Mouse (Mus musculus): ENCODE measurements around the gene Rere. TPM values are rescaled to one million over a fixed set of nuclear protein-coding genes. Genes with fewer than 3 reads are reported as not detected.

The Rere gene
- polyA plus RNA-seq, 2 experiments: 28.5 to 43.3 TPM

DNA sequence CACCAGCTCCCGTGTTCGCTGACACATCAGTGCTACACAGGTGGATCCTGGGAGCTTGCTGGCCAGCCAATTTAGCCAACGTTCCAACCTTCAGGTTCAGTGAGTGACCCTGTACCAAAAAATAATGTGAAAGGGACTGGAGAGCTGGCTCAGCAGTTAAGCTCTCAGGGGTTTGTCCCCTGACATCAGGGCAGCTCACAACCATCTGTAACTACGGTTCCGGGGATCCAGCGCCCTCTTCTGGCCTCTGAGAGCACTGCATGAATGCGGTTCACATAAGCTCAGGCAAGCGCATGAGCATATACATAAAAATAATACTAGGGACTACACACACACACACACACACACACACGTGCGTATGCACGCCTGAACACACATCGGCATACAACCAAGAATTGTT lies 381.7 kb downstream of the Rere start:
- no peaks in the 10 kb centered on the region for H3K9me3 ChIP-seq (ENCODE audit: control insufficient read depth, low read length)
- no peaks in the 10 kb centered on the region for H3K27me3 ChIP-seq (ENCODE audit: control insufficient read depth, insufficient read depth, low read length)
- DNase-seq (ENCODE audit: low spot score) (no peak), ATAC-seq (ENCODE audit: low FRiP score, low read depth) (no peak)
- H3K4me1 ChIP-seq (ENCODE audit: control insufficient read depth, insufficient read depth, low read length): peaks cover 12% of the 10 kb centered on the region; the same call in 1 of the 2 replicates
- TF ChIP-seq POLR2A (IDR thresholded peaks at IDR 0.05; ENCODE audit: borderline replicate concordance, extremely low read depth, insufficient read depth, insufficient read length): no peak
- H3K27ac ChIP-seq (replicated peaks; ENCODE audit: low read depth, low read length): no peak overlapping the region
- no peak overlapping the region for H3K9ac ChIP-seq (ENCODE audit: low read depth, low read length, severe bottlenecking)
- H3K36me3 ChIP-seq (ENCODE audit: control insufficient read depth, insufficient read depth, low read length): no peaks in the 10 kb centered on the region
- H3K4me3 ChIP-seq (replicated peaks; ENCODE audit: low read length): no peak overlapping the region
- H3K4me2 ChIP-seq (replicated peaks; ENCODE audit: low read depth, low read length, severe bottlenecking): no peak overlapping the region
- 65% methylated on average over 12 of the region's 12 CpGs for WGBS

DNA sequence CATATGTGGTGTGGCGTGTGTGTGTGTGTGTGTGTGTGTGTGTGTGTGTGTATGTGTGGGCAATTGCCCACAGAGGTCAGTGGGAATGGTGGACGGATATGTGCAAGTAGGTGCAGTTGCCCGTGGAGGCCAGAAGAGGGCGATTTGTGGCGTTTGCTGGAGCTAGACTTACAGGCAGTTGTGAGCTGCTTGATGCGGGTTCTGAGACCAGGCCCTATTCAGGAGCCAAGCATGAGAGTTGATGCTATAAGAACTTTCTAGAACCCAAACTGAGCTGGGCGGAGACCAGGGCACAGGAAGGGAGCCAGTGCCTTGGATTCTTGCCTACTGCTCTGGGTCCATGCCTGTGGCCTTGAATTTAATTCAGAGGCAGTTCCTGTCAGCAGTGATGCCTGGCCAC lies 383.3 kb downstream of the Rere start:
- Histone ChIP-seq H3K36me3 (ENCODE audit: control insufficient read depth, insufficient read depth, low read length) (no peaks in the 10 kb centered on the region), H3K9ac (ENCODE audit: low read depth, low read length, severe bottlenecking) (no peak overlapping the region), H3K27me3 (ENCODE audit: control insufficient read depth, insufficient read depth, low read length) (no peaks in the 10 kb centered on the region), H3K4me1 (ENCODE audit: control insufficient read depth, insufficient read depth, low read length) (peaks cover 12% of the 10 kb centered on the region; the same call in 1 of the 2 replicates), H3K9me3 (ENCODE audit: control insufficient read depth, low read length) (no peaks in the 10 kb centered on the region), H3K4me2 (replicated peaks; ENCODE audit: low read depth, low read length, severe bottlenecking) (no peak overlapping the region), H3K27ac (replicated peaks; ENCODE audit: low read depth, low read length) (no peak overlapping the region), H3K4me3 (replicated peaks; ENCODE audit: low read length) (no peak overlapping the region)
- DNase-seq (ENCODE audit: low spot score) (no peak), ATAC-seq (ENCODE audit: low FRiP score, low read depth) (no peak)
- 83% methylated on average over 7 of the region's 7 CpGs for WGBS
- no peak for TF ChIP-seq POLR2A (IDR thresholded peaks at IDR 0.05; ENCODE audit: borderline replicate concordance, extremely low read depth, insufficient read depth, insufficient read length)

DNA sequence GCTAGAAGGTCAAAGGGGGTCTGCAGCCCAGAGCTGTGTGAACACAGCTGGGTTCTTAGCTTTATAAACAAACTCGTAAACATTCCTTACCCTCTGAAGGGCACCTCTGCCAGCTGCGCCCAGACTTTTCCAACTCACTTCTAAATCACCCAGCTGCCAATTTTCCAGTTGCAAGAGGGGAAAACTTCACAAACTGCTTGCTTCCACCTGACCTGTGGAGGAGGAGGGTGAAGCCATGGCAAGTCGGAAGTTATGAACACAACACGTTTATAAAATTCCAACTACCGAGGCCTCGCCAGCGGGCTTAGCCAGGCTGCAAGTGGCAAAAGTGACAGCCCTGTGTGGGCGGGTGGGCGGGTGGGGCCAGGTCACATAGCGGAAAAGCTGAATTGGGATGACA lies 384.4 kb downstream of the Rere start:
- no peak overlapping the region for H3K4me2 ChIP-seq (replicated peaks; ENCODE audit: low read depth, low read length, severe bottlenecking)
- H3K4me1 ChIP-seq (ENCODE audit: control insufficient read depth, insufficient read depth, low read length): peaks cover 12% of the 10 kb centered on the region; the same call in 1 of the 2 replicates
- ATAC-seq (ENCODE audit: low FRiP score, low read depth) (no peak), DNase-seq (ENCODE audit: low spot score) (no peak)
- H3K27me3 ChIP-seq (ENCODE audit: control insufficient read depth, insufficient read depth, low read length): no peaks in the 10 kb centered on the region
- TF ChIP-seq POLR2A (IDR thresholded peaks at IDR 0.05; ENCODE audit: borderline replicate concordance, extremely low read depth, insufficient read depth, insufficient read length): no peak
- no peaks in the 10 kb centered on the region for H3K36me3 ChIP-seq (ENCODE audit: control insufficient read depth, insufficient read depth, low read length)
- no peak overlapping the region for H3K4me3 ChIP-seq (replicated peaks; ENCODE audit: low read length)
- H3K9ac ChIP-seq (ENCODE audit: low read depth, low read length, severe bottlenecking): no peak overlapping the region
- no peaks in the 10 kb centered on the region for H3K9me3 ChIP-seq (ENCODE audit: control insufficient read depth, low read length)
- WGBS: 62% methylated on average over 10 of the region's 10 CpGs
- no peak overlapping the region for H3K27ac ChIP-seq (replicated peaks; ENCODE audit: low read depth, low read length)

Other genes with a start within 250 kb of the Rere start
- gene Gpr157, start 194.3 kb upstream of the Rere start, polyA plus RNA-seq (2012; rRNA removed): 3.8 and 4.5 TPM in 2 replicates
- 0.48 and 0.52 TPM in 2 replicates for gene Gpr157, start 194.3 kb upstream of the Rere start, polyA plus RNA-seq (2014; fragmentation: Nextera tagmentation; extraction: Ambion mirVana)
- 2.2 and 3.5 TPM in 2 replicates for gene Slc2a5, start 162.4 kb upstream of the Rere start, polyA plus RNA-seq (2012; rRNA removed)
- gene Slc2a5, start 162.4 kb upstream of the Rere start, polyA plus RNA-seq (2014; fragmentation: Nextera tagmentation; extraction: Ambion mirVana): 1.5 and 2.6 TPM in 2 replicates
- not detected in 2 replicates for gene Slc2a7, start 132.7 kb upstream of the Rere start, polyA plus RNA-seq (2012; rRNA removed)
- gene Slc2a7, start 132.7 kb upstream of the Rere start, polyA plus RNA-seq (2014; fragmentation: Nextera tagmentation; extraction: Ambion mirVana): not detected in 2 replicates
- 0.14 and 0.26 TPM in 2 replicates for gene Car6, start 80.3 kb upstream of the Rere start, polyA plus RNA-seq (2012; rRNA removed)
- gene Car6, start 80.3 kb upstream of the Rere start, polyA plus RNA-seq (2014; fragmentation: Nextera tagmentation; extraction: Ambion mirVana): 0.14 TPM in 1 of 2 replicates, not detected in the other
- 675 and 907 TPM in 2 replicates for gene Eno1, start 44.9 kb upstream of the Rere start, polyA plus RNA-seq (2012; rRNA removed)
- gene Eno1, start 44.9 kb upstream of the Rere start, polyA plus RNA-seq (2014; fragmentation: Nextera tagmentation; extraction: Ambion mirVana): 1,291 and 1,302 TPM in 2 replicates